Mouse (Mus musculus) lung, adult 2 months (tissue): ENCODE data around the gene Gm11027. TPM values are rescaled to one million over a fixed set of nuclear protein-coding genes. Genes with fewer than 3 reads are reported as not detected.
A peak's percentile ranks its signal among the peaks of the same experiment; 100 is the strongest.

Experiments used
- DNase-seq: peaks from one replicate; pipeline ENCODE4 v3.0.0; 2022
- H3K4me1 ChIP-seq: fragments of 200-500 bp; 2 replicates; pipeline ENCODE4 v1.6.1; 2011; ENCODE audit warnings: low read length; ENCODE audit not compliant: control insufficient read depth, insufficient read depth
- H3K4me3 ChIP-seq: fragments of 200-500 bp; replicated peaks from 2 replicates; pipeline ENCODE3; 2011; ENCODE audit warnings: low read depth, mild to moderate bottlenecking, control low read depth, low read length; ENCODE audit errors: extremely low read depth
- CTCF ChIP-seq: fragments of 200-500 bp; IDR thresholded peaks from 2 replicates; pipeline ENCODE4 v1.5.1; 2011; ENCODE audit warnings: mild to moderate bottlenecking, low read length, control low read depth; ENCODE audit not compliant: insufficient read depth
- POLR2A ChIP-seq: fragments of 200-500 bp; IDR thresholded peaks from 2 replicates; pipeline ENCODE4 v1.6.1; 2011; ENCODE audit warnings: low read depth, mild to moderate bottlenecking, control low read depth, low read length, borderline replicate concordance; ENCODE audit errors: extremely low read depth
- WGBS: fragments of 180-500 bp; shearing (Covaris S2); methylation state at CpG from one replicate; pipeline ENCODE4 v1.1.7; 2018; 5-methylcytosine and 5-hydroxymethylcytosine counted together
- polyA plus RNA-seq: library from polyadenylated mRNA; depleted of rRNA; stranded (reverse); fragments of >200 nt; gene quantifications from 2 replicates; pipeline ENCODE4 v1.2.3, GENCODE M21; 2012

The Gm11027 gene
- polyA plus RNA-seq, 1 experiment, result not detected

- no peak overlapping the region for H3K4me3 ChIP-seq
- no peak for DNase-seq
- WGBS, result 86% methylated on average over 11 of the region's 11 CpGs
- TF ChIP-seq POLR2A (no peak), CTCF (no peak)
- H3K4me1 ChIP-seq, result no peaks in the 10 kb centered on the region
Observed at GRCm38 (mm10) chr12:116255636-116256035, 19.6 kb upstream of the Gm11027 start.

GRCm38 (mm10) chr12:116258321-116258720, 16.9 kb upstream of the Gm11027 start:
- H3K4me3 ChIP-seq, result no peak overlapping the region
- 0 out of 2 replicates have a peak, but pooled peaks cover 2% of the 10 kb centered on the region for H3K4me1 ChIP-seq
- DNase-seq, result no peak
- 81% methylated on average over 2 of the region's 2 CpGs for WGBS
- TF ChIP-seq CTCF (no peak), POLR2A (no peak)

- no peak for TF ChIP-seq CTCF
- TF ChIP-seq POLR2A, result peak; percentile 26; the same call in 1 of the 2 replicates
- 4% methylated on average over 47 of the region's 47 CpGs for WGBS
- Histone ChIP-seq H3K4me1 (0 out of 2 replicates have a peak, but pooled peaks cover 2% of the 10 kb centered on the region), H3K4me3 (peak within 1 kb of the TSS; percentile 89)
- DNase-seq, result peak; percentile 87
Observed at GRCm38 (mm10) chr12:116262555-116263341, 12.4 kb upstream of the Gm11027 start, which contains the start of gene Wdr60. Gene Wdr60, minus strand, starts transcription at chr12:116263022.

- Histone ChIP-seq H3K4me3 (no peak overlapping the region), H3K4me1 (0 out of 2 replicates have a peak, but pooled peaks cover 2% of the 10 kb centered on the region)
- DNase-seq, result no peak
- 79% methylated on average over 2 of the region's 2 CpGs for WGBS
- TF ChIP-seq CTCF (no peak), POLR2A (no peak)
Observed at GRCm38 (mm10) chr12:116264756-116265155, 10.4 kb upstream of the Gm11027 start.

- no peak for DNase-seq
- no peak overlapping the region for H3K4me3 ChIP-seq
- 64% methylated on average over 2 of the region's 2 CpGs for WGBS
- no peak for TF ChIP-seq CTCF
- no peak for TF ChIP-seq POLR2A
- 0 out of 2 replicates have a peak, but pooled peaks cover 2% of the 10 kb centered on the region for H3K4me1 ChIP-seq
Observed at GRCm38 (mm10) chr12:116265275-116265674, 9.9 kb upstream of the Gm11027 start.

GRCm38 (mm10) chr12:116269450-116269849, 5.7 kb upstream of the Gm11027 start:
- TF ChIP-seq CTCF (no peak), POLR2A (no peak)
- no peak for DNase-seq
- Histone ChIP-seq H3K4me1 (no peaks in the 10 kb centered on the region), H3K4me3 (no peak overlapping the region)
- WGBS, result 38% methylated on average over 5 of the region's 5 CpGs

- no peak for DNase-seq
- WGBS, result 73% methylated on average over 1 of the region's 1 CpGs
- TF ChIP-seq POLR2A (no peak), CTCF (no peak)
- H3K4me3 ChIP-seq, result no peak overlapping the region
- H3K4me1 ChIP-seq, result no peaks in the 10 kb centered on the region
Observed at GRCm38 (mm10) chr12:116270538-116270937, 4.6 kb upstream of the Gm11027 start.

- Histone ChIP-seq H3K4me3 (no peak overlapping the region), H3K4me1 (no peaks in the 10 kb centered on the region)
- no peak for DNase-seq
- WGBS, result 91% methylated on average over 2 of the region's 2 CpGs
- no peak for TF ChIP-seq POLR2A
- no peak for TF ChIP-seq CTCF
Observed at GRCm38 (mm10) chr12:116271071-116271470, 4.1 kb upstream of the Gm11027 start.

GRCm38 (mm10) chr12:116273733-116274132, 1.5 kb upstream of the Gm11027 start:
- 49% methylated on average over 1 of the region's 1 CpGs for WGBS
- Histone ChIP-seq H3K4me1 (no peaks in the 10 kb centered on the region), H3K4me3 (no peak overlapping the region)
- no peak for DNase-seq
- TF ChIP-seq POLR2A (no peak), CTCF (no peak)

GRCm38 (mm10) chr12:116275631-116276030, 445 bp downstream of the Gm11027 start:
- TF ChIP-seq CTCF (no peak), POLR2A (no peak)
- no peak overlapping the region for H3K4me3 ChIP-seq
- DNase-seq, result no peak
- H3K4me1 ChIP-seq, result no peaks in the 10 kb centered on the region
- 83% methylated on average over 4 of the region's 4 CpGs for WGBS
